Mouse (Mus musculus): ENCODE measurements at regions not wholly inside any gene's neighbourhood (a gene's known extent, or its start where the extent isn't known, plus 50 kb on each side); places are given as distances from the start of the nearest gene placed in this dataset.
A peak's percentile ranks its signal among the peaks of the same experiment; 100 is the strongest.

GRCm38 (mm10) chr7:111154217-111154616 is 71.4 kb upstream of the Eif4g2 start:
- Histone ChIP-seq H3K9me3 (ENCODE audit: low read length) (no peaks in the 10 kb centered on the region), H3K4me3 (ENCODE audit: low read depth, low read length) (no peak overlapping the region), H3K4me1 (ENCODE audit: insufficient read depth) (peaks cover 3% of the 10 kb centered on the region; the same call in 1 of the 2 replicates), H3K27ac (ENCODE audit: low read depth, low read length) (no peak overlapping the region), H3K36me3 (ENCODE audit: insufficient read depth) (no peaks in the 10 kb centered on the region), H3K9ac (no peak overlapping the region), H3K4me2 (ENCODE audit: low read depth) (no peak overlapping the region), H3K27me3 (ENCODE audit: insufficient read depth, low read length) (no peaks in the 10 kb centered on the region)
- no peak for ATAC-seq
- 90% methylated on average over 13 of the region's 13 CpGs for WGBS
- no peak for TF ChIP-seq CTCF (IDR thresholded peaks at IDR 0.05; ENCODE audit: low read depth)
- DNase-seq, result no peak

DNA sequence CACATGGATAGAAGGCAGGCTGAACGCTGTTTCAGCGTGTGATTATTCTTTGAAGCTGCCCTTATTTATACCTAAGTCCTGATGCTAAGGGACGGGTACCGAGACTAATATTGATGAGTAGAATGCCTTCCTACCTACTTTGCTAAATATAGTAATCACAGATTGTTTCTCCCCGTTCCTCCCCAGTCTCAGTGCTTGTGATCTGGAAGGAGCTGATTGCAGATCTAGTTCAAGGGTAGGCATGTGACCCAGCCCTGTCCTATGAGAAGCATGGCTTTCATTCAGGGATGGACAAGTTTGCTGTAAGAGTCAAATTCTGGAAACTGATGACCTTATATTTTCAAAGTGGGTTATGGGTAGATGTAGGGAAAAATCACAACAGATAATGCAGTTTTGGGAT is 67.7 kb upstream of the Eif4g2 start:
- no peak overlapping the region for H3K4me2 ChIP-seq (ENCODE audit: low read depth)
- no peaks in the 10 kb centered on the region for H3K27me3 ChIP-seq (ENCODE audit: insufficient read depth, low read length)
- H3K9ac ChIP-seq, result no peak overlapping the region
- ATAC-seq (no peak), DNase-seq (no peak)
- 89% methylated on average over 5 of the region's 5 CpGs for WGBS
- H3K27ac ChIP-seq (ENCODE audit: low read depth, low read length), result no peak overlapping the region
- H3K4me3 ChIP-seq (ENCODE audit: low read depth, low read length), result no peak overlapping the region
- H3K36me3 ChIP-seq (ENCODE audit: insufficient read depth), result no peaks in the 10 kb centered on the region
- no peaks in the 10 kb centered on the region for H3K9me3 ChIP-seq (ENCODE audit: low read length)
- H3K4me1 ChIP-seq (ENCODE audit: insufficient read depth), result no peaks in the 10 kb centered on the region
- TF ChIP-seq CTCF (IDR thresholded peaks at IDR 0.05; ENCODE audit: low read depth), result no peak

DNA sequence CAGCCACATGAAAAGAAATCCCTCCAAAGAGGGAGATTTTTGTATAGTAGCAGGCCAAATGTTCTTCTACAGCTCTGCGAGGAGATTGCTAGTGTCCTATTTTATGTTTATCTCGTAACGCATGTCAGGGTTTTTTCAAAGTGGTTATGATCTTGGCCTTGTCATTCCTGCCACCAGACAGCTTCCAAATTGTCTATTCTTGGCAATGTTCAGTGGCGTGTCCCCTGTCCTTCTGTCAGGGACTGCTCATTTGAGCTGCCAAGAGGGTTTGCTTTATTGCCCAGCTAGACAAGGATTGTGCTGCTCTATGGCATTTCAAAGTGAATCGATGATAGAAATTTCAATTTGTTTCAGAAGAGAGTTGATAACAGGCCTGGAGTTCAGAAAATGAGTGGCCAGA is 67.3 kb upstream of the Eif4g2 start:
- Histone ChIP-seq H3K9ac (no peak overlapping the region), H3K9me3 (ENCODE audit: low read length) (no peaks in the 10 kb centered on the region), H3K4me3 (ENCODE audit: low read depth, low read length) (no peak overlapping the region), H3K4me2 (ENCODE audit: low read depth) (no peak overlapping the region), H3K4me1 (ENCODE audit: insufficient read depth) (no peaks in the 10 kb centered on the region), H3K27me3 (ENCODE audit: insufficient read depth, low read length) (no peaks in the 10 kb centered on the region), H3K27ac (ENCODE audit: low read depth, low read length) (no peak overlapping the region), H3K36me3 (ENCODE audit: insufficient read depth) (no peaks in the 10 kb centered on the region)
- WGBS, result 69% methylated on average over 5 of the region's 5 CpGs
- ATAC-seq (0 out of 2 replicates have a peak, but pooled peaks have one; percentile 27), DNase-seq (no peak)
- no peak for TF ChIP-seq CTCF (IDR thresholded peaks at IDR 0.05; ENCODE audit: low read depth)

- TF ChIP-seq CTCF (IDR thresholded peaks at IDR 0.05; ENCODE audit: low read depth), result no peak
- H3K9ac ChIP-seq, result no peak overlapping the region
- H3K4me1 ChIP-seq (ENCODE audit: insufficient read depth), result no peaks in the 10 kb centered on the region
- WGBS, result 76% methylated on average over 6 of the region's 6 CpGs
- H3K9me3 ChIP-seq (ENCODE audit: low read length), result no peaks in the 10 kb centered on the region
- no peak overlapping the region for H3K27ac ChIP-seq (ENCODE audit: low read depth, low read length)
- no peak for DNase-seq
- ATAC-seq, result no peak
- H3K4me3 ChIP-seq (ENCODE audit: low read depth, low read length), result no peak overlapping the region
- H3K4me2 ChIP-seq (ENCODE audit: low read depth), result no peak overlapping the region
- H3K27me3 ChIP-seq (ENCODE audit: insufficient read depth, low read length), result no peaks in the 10 kb centered on the region
- no peaks in the 10 kb centered on the region for H3K36me3 ChIP-seq (ENCODE audit: insufficient read depth)
Measured at GRCm38 (mm10) chr7:111147593-111147992, 64.8 kb upstream of the Eif4g2 start.

- Histone ChIP-seq H3K36me3 (ENCODE audit: insufficient read depth) (no peaks in the 10 kb centered on the region), H3K4me2 (ENCODE audit: low read depth) (no peak overlapping the region), H3K27ac (ENCODE audit: low read depth, low read length) (no peak overlapping the region), H3K9ac (no peak overlapping the region), H3K4me1 (ENCODE audit: insufficient read depth) (no peaks in the 10 kb centered on the region), H3K9me3 (ENCODE audit: low read length) (no peaks in the 10 kb centered on the region), H3K27me3 (ENCODE audit: insufficient read depth, low read length) (no peaks in the 10 kb centered on the region), H3K4me3 (ENCODE audit: low read depth, low read length) (no peak overlapping the region)
- 87% methylated on average over 4 of the region's 4 CpGs for WGBS
- TF ChIP-seq CTCF (IDR thresholded peaks at IDR 0.05; ENCODE audit: low read depth), result no peak
- DNase-seq, result no peak
- ATAC-seq, result no peak
Measured at GRCm38 (mm10) chr7:111146670-111147069, 63.8 kb upstream of the Eif4g2 start.

DNA sequence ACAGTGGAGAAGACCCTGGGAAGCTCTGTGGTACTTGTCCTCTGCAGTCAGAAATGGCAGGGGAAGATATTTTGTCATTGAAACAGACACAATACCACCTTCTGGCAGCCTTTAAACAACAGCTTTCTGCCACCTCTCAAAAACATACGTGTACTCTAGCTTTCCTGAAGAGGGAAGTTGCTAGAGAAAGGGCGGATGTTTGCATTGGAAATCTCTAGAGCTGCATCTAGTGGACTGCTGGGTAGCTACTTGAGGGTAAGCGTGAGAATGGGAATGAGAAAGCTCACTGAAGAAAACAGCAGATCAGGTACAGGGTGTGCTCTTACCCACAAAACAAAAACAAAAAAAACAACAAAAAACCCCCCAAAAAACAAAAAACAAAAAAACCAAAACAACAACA is 61.4 kb upstream of the Eif4g2 start:
- WGBS, result 72% methylated on average over 3 of the region's 3 CpGs
- Histone ChIP-seq H3K9me3 (ENCODE audit: low read length) (no peaks in the 10 kb centered on the region), H3K36me3 (ENCODE audit: insufficient read depth) (no peaks in the 10 kb centered on the region), H3K4me2 (ENCODE audit: low read depth) (no peak overlapping the region), H3K27me3 (ENCODE audit: insufficient read depth, low read length) (no peaks in the 10 kb centered on the region), H3K4me1 (ENCODE audit: insufficient read depth) (no peaks in the 10 kb centered on the region), H3K4me3 (ENCODE audit: low read depth, low read length) (no peak overlapping the region), H3K27ac (ENCODE audit: low read depth, low read length) (no peak overlapping the region), H3K9ac (no peak overlapping the region)
- DNase-seq (no peak), ATAC-seq (no peak)
- no peak for TF ChIP-seq CTCF (IDR thresholded peaks at IDR 0.05; ENCODE audit: low read depth)

- WGBS, result 62% methylated on average over 7 of the region's 7 CpGs
- ATAC-seq (no peak), DNase-seq (no peak)
- TF ChIP-seq CTCF (IDR thresholded peaks at IDR 0.05; ENCODE audit: low read depth), result no peak
- Histone ChIP-seq H3K9ac (no peak overlapping the region), H3K4me1 (ENCODE audit: insufficient read depth) (no peaks in the 10 kb centered on the region), H3K4me3 (ENCODE audit: low read depth, low read length) (no peak overlapping the region), H3K9me3 (ENCODE audit: low read length) (no peaks in the 10 kb centered on the region), H3K27me3 (ENCODE audit: insufficient read depth, low read length) (no peaks in the 10 kb centered on the region), H3K4me2 (ENCODE audit: low read depth) (no peak overlapping the region), H3K27ac (ENCODE audit: low read depth, low read length) (no peak overlapping the region), H3K36me3 (ENCODE audit: insufficient read depth) (no peaks in the 10 kb centered on the region)
Measured at GRCm38 (mm10) chr7:111141285-111141965, 58.6 kb upstream of the Eif4g2 start.

All from forebrain, postnatal 0 days (tissue).